Mouse (Mus musculus) 416B (cell line): ENCODE results near the gene Gipc3.

Experiments
- DNase-seq: peaks from one replicate; pipeline ENCODE4 v3.0.0; 2011; ENCODE audit warnings: low read depth

Gene Gipc3

DNA sequence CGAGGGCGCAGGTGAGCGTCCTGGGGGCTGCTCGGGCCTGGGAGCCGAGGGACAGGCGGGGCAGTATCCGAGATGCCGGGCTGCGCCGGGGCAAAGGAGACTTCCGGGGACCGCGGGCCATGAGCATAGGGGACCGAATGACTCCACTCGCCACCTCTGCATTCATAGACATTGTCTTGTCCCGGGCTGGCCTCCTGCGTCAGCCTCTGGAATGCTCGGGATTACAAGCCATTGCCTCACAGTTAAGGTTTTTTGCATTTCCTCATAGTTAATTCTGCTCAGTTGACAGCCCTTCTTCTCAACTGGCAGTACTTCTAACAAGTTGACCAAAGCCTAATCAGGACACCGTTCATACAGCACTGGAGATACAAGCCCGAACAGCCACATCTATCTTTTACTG is 21.6 kb downstream of the Gipc3 start:
- no peak for DNase-seq

DNA sequence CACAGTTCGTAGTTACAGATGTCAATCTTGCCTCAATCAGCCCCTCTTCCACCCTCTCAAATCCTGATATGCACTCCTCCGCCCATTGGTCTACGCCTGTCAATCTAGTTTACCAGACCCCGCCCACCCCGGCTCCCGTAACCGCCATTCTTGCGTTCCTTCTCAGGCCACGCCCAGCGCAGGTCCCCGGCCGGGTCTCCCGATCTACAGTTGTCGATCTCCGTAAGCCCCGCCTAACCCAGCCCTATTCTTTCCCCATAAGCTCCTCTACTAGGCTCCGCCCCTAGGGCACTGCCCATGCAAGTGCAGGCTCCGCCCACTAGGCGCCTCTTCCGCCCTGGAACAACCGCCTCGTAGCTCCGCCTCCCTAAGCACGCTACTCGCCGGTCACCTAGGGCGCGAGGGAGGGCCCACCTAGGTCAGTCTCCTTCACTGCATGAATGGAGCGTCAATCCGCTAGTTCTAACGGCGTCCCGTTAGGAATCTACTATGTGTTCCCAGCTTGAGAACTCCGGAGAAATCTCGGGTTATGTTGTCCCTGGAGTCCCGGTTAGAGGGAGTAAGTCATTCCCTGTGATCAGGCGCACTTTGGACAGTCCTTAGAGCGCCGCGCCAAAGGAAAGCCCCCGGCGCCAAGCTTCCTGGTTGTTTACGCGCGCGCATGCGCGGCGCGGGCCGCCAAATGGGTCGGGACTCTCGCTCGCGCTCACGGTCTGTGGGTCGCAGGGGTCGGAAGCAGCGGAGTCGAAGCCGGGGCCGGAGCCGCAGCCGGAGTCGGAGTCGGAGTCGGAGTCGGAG is 22.3 kb downstream of the Gipc3 start, which contains the start of gene Cactin:
Gene Cactin, plus strand, starts transcription at position 554 of the 798 bp plus-strand sequence.
- DNase-seq = peak; percentile 100

GRCm38 (mm10) chr10:81319741-81320549 is 23.1 kb downstream of the Gipc3 start:
- no peak for DNase-seq

GRCm38 (mm10) chr10:81319330-81319699 is 23.8 kb downstream of the Gipc3 start:
- peak; percentile 37 for DNase-seq

DNA sequence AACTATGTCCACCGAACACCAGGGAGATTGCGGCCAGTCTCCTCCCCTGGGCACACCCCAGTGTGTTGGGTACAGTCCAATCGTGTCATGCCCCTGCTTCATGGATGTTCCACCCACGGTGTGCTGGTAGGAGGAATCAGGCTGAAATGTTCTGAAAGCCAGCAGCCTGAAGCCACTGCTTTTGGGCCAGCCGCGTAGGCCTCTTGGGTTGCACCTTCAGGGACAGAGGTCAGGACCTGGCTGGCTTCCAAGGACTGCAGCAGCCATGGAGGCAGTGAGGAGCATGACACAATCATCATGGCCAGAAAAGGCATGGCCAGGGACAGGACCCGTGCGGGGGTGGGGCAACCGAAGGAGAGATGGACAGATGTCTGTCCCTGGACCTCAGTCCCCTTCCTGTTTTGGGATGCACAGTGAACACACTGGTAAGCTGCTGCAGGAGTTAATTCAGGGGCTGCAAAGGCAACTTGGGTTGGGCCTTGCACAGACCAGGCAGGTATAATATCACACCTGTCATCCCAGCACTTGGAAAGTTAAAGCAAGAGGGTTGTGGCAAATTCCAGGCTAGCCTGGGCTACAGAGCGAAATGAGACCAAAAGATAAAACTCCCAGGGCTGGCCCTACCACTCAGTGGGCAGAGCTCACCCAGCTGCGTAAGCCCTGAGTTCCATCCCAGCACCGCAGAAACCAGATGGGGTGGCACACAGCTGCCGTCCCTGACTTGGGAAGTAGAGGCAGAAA is 24.3 kb downstream of the Gipc3 start:
- DNase-seq = peak; percentile 59

- no peak for DNase-seq
Measured at GRCm38 (mm10) chr10:81317273-81317672, 25.8 kb downstream of the Gipc3 start.

DNA sequence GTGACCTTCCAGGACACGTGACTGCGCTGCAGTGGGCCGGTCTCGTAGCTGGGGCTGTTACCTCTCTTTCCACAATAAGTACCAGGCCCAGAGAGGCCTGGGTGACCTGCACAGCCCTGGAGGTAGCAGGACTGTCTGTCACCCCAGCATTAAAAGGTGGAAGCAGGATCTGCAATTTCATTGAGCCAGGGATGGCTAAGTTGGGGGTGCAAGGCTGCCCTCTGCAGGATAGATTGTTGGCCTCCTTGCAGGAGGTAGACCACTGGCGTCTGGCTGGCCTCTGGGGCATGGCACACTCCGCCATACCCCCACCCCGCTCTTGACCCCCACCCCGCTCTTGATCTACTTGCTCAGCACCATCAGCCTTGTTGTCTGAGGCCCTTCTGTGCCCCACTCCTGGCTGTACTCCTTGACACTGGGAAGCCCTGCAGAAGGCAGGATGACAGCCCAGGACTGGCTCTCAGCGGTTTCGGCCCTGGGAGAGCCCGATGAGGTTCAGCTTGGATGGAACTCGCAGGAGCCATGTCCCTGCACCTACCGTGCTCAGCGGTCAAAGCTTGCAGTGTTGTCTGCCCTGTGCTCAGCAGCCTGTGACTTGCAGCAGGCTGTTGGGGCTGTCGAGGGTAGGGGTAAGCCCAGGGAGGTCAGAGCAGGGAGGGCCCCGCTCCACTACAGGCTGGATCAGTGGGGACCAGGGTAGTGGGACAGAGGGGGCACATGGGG is 26.6 kb downstream of the Gipc3 start:
- peak; percentile 57 for DNase-seq

- DNase-seq = no peak
Measured at GRCm38 (mm10) chr10:81315587-81315986, 27.5 kb downstream of the Gipc3 start.

- DNase-seq = no peak
Measured at GRCm38 (mm10) chr10:81314201-81314600, 28.9 kb downstream of the Gipc3 start.

DNA sequence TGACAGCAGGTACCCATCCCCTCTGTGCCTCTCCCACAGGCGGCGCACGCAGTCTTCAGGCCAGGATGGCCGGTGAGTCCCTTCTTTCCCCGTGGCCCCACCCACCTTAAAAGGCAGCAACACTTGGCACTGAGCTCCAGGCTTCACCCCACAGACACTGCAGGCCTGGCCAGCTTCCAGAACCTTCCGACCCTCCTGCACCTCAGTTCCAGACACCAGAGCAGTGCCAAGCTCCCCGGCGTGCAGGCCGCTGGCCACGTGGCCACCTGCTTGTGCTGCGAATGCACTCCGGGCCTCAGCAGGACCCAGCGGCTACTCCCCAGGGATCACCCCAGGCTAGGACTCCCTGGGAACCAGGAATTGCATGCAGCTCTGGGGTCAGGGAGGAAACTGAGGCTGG is 29.5 kb downstream of the Gipc3 start:
- DNase-seq = no peak

GRCm38 (mm10) chr10:81309571-81309970 is 33.5 kb downstream of the Gipc3 start:
- no peak for DNase-seq

- DNase-seq = no peak
Measured at GRCm38 (mm10) chr10:81306837-81307682, 36.0 kb downstream of the Gipc3 start.

GRCm38 (mm10) chr10:81306173-81306668 is 36.8 kb downstream of the Gipc3 start:
- no peak for DNase-seq

DNA sequence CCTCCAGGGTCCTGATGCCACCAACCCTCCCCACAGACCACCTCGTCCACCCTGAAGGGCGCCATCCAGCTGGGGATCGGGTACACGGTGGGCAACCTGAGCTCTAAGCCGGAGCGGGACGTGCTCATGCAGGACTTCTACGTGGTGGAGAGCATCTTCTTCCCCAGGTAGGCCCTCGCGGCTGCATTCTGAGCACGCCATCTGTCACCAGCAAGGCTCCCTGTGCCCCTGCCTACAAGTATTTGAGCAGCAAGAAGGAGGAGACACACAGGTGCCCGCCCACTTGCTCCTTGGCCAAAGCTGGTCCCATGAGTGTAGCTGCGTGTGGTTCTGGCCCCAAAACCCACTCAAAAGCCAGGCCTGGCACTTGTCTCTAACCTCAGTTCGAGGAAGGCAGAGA is 37.4 kb downstream of the Gipc3 start:
- no peak for DNase-seq

GRCm38 (mm10) chr10:81304597-81305238 is 38.3 kb downstream of the Gipc3 start:
- DNase-seq = peak; percentile 68

DNA sequence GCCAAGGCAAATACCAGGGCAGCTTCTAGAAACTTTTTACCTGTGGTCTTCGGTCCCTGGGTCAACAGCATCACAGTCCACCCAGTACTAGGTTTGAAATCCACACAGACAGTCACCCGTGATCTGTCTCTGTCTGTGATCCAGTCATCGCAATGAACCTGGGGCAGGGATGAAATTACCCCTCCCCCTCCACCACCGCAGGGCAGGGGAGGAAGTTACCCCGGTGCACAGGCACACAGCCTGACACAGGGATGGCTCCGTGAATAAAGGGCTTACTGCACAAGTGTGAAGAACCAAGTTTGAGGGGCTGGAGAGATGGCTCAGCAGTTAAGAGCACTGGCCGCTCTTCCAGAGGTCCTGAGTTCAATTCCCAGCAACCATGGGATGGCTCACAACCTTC is 39.3 kb downstream of the Gipc3 start:
- DNase-seq = no peak

- DNase-seq = no peak
Measured at GRCm38 (mm10) chr10:81303258-81303657, 39.8 kb downstream of the Gipc3 start.

DNA sequence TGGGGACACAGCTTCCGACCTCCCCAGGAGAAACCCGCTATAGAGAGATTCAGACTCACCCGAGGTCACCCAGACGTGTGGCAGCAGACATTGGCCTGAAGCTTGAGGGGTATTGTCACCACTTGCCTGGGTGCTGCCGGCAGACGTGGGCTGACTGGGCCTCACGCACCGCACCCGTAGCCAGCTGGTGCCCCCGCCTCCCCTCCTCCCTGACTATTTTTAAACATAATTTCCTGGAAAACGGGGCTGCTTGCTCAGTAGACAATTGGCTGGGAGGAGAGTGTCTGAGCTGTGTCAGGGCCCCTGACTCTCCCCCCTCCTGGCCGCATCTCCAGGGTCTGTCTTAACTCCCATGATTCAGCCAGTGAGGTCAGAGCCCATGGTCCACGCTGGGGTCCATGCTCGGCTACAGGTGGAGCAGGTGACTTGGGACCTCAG is 40.3 kb downstream of the Gipc3 start:
- no peak for DNase-seq

GRCm38 (mm10) chr10:81302288-81302687 is 40.8 kb downstream of the Gipc3 start:
- DNase-seq = no peak

DNA sequence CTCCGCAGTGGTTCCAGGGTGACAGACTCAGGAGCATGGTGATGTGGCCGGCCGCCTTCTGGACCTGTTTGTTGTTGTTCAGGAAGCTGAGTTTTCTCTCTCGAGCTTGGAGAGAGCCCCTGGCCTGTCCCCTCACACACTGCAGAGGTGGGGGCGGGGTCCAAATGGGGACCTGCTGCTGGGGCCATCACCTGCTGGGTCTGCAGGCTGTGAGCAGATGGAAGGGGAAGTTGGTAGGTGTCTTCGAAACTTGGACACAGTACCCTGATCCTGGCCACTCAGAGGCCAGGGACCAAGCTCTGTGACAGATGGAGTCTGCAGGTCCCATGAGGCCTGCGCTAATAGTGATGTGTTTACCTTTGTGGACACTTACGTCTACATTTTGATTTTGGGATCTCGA is 41.7 kb downstream of the Gipc3 start:
- DNase-seq = no peak
